Mouse (Mus musculus) erythroblast, embryonic 14.5 days (primary cell): ENCODE measurements at regions not wholly inside any gene's neighbourhood (a gene's known extent, or its start where the extent isn't known, plus 50 kb on each side); places are given as distances from the start of the nearest gene placed in this dataset.

Experiments
- GATA1 ChIP-seq: IDR thresholded peaks from 2 replicates; pipeline ENCODE4 v1.6.1; 2012; ENCODE audit warnings: low read length, inconsistent platforms, mixed read lengths
- TAL1 ChIP-seq: IDR thresholded peaks from 3 replicates; pipeline ENCODE4 v1.6.1; 2012; ENCODE audit warnings: low read length, inconsistent platforms, mixed read lengths

GRCm38 (mm10) chr13:58467097-58467642 is 64.0 kb upstream of the Hnrnpk start:
- TF ChIP-seq GATA1 (no peak), TAL1 (no peak)
